Mouse (Mus musculus): ENCODE data around the gene 4931422A03Rik. TPM values are rescaled to one million over a fixed set of nuclear protein-coding genes. Genes with fewer than 3 reads are reported as not detected.

4931422A03Rik gene
- polyA plus RNA-seq, 1 experiment from 2014 or later = 3.7 TPM

DNA sequence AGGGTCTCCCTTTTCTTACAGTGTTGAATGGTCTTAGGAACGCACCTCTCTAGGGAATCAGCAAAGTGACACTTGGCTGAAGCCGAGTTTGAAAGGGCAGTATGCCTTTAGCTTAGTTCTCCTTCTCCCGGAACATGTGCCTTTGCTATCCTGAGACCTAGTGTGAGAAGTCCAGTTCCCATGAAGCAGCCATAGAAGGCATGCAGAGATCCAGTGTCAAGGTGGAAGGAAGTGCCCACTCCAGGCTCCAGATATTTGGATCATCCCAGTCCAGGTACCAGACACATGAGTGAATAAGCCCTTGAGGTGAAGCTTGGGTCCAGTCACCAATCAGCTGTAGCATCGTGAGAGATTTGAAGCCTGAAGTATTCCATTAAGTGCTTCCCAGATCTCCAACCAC is 30.8 kb upstream of the 4931422A03Rik start:
- no peaks in the 10 kb centered on the region for H3K9me3 ChIP-seq (ENCODE audit: control insufficient read depth, low read depth, low read length)
- ATAC-seq (ENCODE audit: insufficient number of reproducible peaks, insufficient read depth, low FRiP score, low read depth) = no peak
- no peak overlapping the region for H3K4me3 ChIP-seq (ENCODE audit: low read depth, low read length)
- WGBS = 89% methylated on average over 4 of the region's 4 CpGs
- no peak overlapping the region for H3K4me2 ChIP-seq (replicated peaks; ENCODE audit: low read depth, low read length)
- no peaks in the 10 kb centered on the region for H3K4me1 ChIP-seq (ENCODE audit: control insufficient read depth, insufficient read depth, low read length)
- no peaks in the 10 kb centered on the region for H3K27me3 ChIP-seq (ENCODE audit: control insufficient read depth, insufficient read depth, low read length)
- H3K9ac ChIP-seq (replicated peaks; ENCODE audit: low read depth, low read length) = no peak overlapping the region
- no peak overlapping the region for H3K27ac ChIP-seq (ENCODE audit: low read length)
- peaks cover 16% of the 10 kb centered on the region for H3K36me3 ChIP-seq (ENCODE audit: control insufficient read depth, insufficient read depth, low read length)

DNA sequence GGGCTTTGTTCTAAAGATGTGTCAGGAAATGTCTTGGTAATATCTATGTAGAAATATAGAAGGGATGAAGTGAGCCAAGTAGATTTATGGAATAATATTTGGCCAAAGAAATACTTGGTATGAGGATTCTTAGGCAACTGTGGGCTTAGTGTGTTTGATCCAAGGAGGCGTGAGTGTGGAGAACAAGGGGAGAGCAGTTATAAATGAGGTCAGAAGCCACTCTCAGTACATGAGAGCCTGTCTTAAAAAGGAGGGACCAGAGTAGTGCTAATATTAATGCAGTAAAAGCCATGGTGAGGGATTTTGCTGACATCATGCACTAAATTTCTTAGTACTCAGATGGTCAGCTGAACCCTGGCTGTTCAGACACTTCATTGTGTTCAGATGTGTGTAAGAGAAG is 30.2 kb upstream of the 4931422A03Rik start:
- ATAC-seq (ENCODE audit: insufficient number of reproducible peaks, insufficient read depth, low FRiP score, low read depth) = no peak
- no peak overlapping the region for H3K4me3 ChIP-seq (ENCODE audit: low read depth, low read length)
- H3K27ac ChIP-seq (ENCODE audit: low read length) = no peak overlapping the region
- H3K36me3 ChIP-seq (ENCODE audit: control insufficient read depth, insufficient read depth, low read length) = peaks cover 20% of the 10 kb centered on the region
- H3K27me3 ChIP-seq (ENCODE audit: control insufficient read depth, insufficient read depth, low read length) = no peaks in the 10 kb centered on the region
- no peak overlapping the region for H3K4me2 ChIP-seq (replicated peaks; ENCODE audit: low read depth, low read length)
- H3K9me3 ChIP-seq (ENCODE audit: control insufficient read depth, low read depth, low read length) = no peaks in the 10 kb centered on the region
- H3K4me1 ChIP-seq (ENCODE audit: control insufficient read depth, insufficient read depth, low read length) = no peaks in the 10 kb centered on the region
- 81% methylated on average over 1 of the region's 1 CpGs for WGBS
- H3K9ac ChIP-seq (replicated peaks; ENCODE audit: low read depth, low read length) = no peak overlapping the region

DNA sequence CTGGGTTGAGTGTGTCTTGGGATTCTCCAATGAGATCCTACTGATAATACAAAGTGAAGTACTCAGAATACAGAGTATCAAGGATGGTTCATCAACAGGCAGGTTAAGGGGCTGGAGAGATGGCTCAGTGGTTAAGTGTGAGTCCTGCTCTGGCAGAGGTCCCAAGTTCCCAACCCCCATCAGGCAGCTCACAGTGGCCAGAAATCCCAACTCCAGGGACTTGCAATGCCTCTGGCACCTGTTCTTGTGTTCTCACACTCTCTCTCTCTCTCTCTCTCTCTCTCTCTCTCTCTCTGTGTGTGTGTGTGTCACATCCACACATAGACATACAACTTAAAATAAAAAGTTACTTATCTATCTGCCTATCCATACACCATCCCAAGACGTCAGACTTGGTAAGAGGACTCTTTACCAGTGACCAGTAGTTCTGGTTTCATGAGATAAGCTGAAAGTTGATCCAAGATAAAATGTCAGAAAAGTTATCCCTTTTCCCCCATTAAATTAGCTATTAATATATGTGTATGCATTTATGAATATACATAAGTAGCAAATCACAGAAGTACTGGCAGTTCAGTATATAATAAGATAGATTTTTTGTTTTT is 16.4 kb upstream of the 4931422A03Rik start:
- Histone ChIP-seq H3K4me1 (ENCODE audit: control insufficient read depth, insufficient read depth, low read length) (no peaks in the 10 kb centered on the region), H3K36me3 (ENCODE audit: control insufficient read depth, insufficient read depth, low read length) (peaks cover 8% of the 10 kb centered on the region), H3K4me2 (replicated peaks; ENCODE audit: low read depth, low read length) (no peak overlapping the region), H3K4me3 (ENCODE audit: low read depth, low read length) (no peak overlapping the region), H3K9ac (replicated peaks; ENCODE audit: low read depth, low read length) (no peak overlapping the region), H3K27ac (ENCODE audit: low read length) (no peak overlapping the region), H3K9me3 (ENCODE audit: control insufficient read depth, low read depth, low read length) (no peaks in the 10 kb centered on the region), H3K27me3 (ENCODE audit: control insufficient read depth, insufficient read depth, low read length) (no peaks in the 10 kb centered on the region)
- 70% methylated on average over 1 of the region's 1 CpGs for WGBS
- ATAC-seq (ENCODE audit: insufficient number of reproducible peaks, insufficient read depth, low FRiP score, low read depth) = no peak

DNA sequence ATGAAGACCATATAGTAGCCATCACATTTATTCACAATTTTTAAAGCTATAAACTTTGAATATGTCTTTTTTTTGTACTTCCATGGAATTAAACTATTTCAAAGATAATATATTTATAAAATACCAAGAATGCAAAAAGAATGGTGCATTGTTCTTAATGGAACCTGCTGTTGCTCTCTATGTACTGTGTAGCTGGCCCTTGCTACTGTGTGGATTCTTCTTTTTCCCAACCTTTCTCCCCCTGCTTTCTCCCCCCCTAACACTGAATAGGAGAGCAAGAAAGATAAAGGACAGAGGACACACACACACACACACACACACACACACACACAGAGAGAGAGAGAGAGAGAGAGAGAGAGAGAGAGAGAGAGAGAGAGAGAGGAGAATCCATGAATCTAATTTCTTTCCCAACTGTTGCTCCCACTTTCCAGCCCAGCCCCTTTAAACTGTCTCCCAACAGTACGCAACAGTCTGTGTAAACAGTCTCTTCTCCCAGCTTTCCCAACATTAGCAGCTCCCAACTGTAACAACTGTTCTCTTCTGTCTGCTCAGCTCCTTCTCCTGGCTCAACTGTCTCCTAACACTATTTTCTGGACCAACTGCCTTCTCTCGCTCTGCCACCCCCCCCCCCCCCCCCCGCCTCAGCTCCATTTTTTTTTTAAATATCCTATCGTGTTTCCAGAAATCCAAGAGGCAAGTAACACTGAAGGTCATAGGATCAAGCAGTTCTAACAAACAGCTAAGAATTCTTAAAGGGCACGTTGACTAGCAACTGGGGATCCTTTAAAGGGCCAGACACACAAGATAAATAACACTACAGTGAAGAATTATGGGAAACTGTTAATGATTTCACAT is 15.7 kb upstream of the 4931422A03Rik start:
- no peak for ATAC-seq (ENCODE audit: insufficient number of reproducible peaks, insufficient read depth, low FRiP score, low read depth)
- no peak overlapping the region for H3K4me2 ChIP-seq (replicated peaks; ENCODE audit: low read depth, low read length)
- H3K4me1 ChIP-seq (ENCODE audit: control insufficient read depth, insufficient read depth, low read length) = no peaks in the 10 kb centered on the region
- peaks cover 8% of the 10 kb centered on the region for H3K36me3 ChIP-seq (ENCODE audit: control insufficient read depth, insufficient read depth, low read length)
- H3K9ac ChIP-seq (replicated peaks; ENCODE audit: low read depth, low read length) = no peak overlapping the region
- no peaks in the 10 kb centered on the region for H3K27me3 ChIP-seq (ENCODE audit: control insufficient read depth, insufficient read depth, low read length)
- no peaks in the 10 kb centered on the region for H3K9me3 ChIP-seq (ENCODE audit: control insufficient read depth, low read depth, low read length)
- no peak overlapping the region for H3K27ac ChIP-seq (ENCODE audit: low read length)
- WGBS = 23% methylated on average over 5 of the region's 5 CpGs
- H3K4me3 ChIP-seq (ENCODE audit: low read depth, low read length) = no peak overlapping the region

DNA sequence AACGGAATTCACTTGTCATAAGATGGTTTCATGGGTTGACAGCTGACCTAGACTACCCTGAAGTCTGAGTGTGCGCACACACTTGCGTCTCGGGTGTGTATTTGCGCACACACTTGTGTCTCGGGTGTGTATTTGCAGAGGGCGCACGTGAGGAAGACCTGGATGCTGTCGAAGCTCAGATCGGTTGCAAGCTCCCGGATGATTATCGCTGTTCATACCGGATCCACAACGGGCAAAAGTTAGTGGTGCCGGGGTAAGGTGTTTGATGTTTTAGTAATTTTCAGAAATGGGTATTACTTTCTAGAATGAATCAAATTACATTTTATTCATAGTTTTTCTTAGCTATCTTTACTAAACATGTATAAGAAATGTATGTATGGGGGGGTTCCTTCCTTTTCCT is 14.6 kb upstream of the 4931422A03Rik start:
- H3K9ac ChIP-seq (replicated peaks; ENCODE audit: low read depth, low read length) = no peak overlapping the region
- H3K36me3 ChIP-seq (ENCODE audit: control insufficient read depth, insufficient read depth, low read length) = peaks cover 10% of the 10 kb centered on the region
- H3K9me3 ChIP-seq (ENCODE audit: control insufficient read depth, low read depth, low read length) = no peaks in the 10 kb centered on the region
- no peak overlapping the region for H3K4me2 ChIP-seq (replicated peaks; ENCODE audit: low read depth, low read length)
- no peak overlapping the region for H3K27ac ChIP-seq (ENCODE audit: low read length)
- ATAC-seq (ENCODE audit: insufficient number of reproducible peaks, insufficient read depth, low FRiP score, low read depth) = no peak
- 91% methylated on average over 15 of the region's 15 CpGs for WGBS
- H3K4me1 ChIP-seq (ENCODE audit: control insufficient read depth, insufficient read depth, low read length) = no peaks in the 10 kb centered on the region
- H3K27me3 ChIP-seq (ENCODE audit: control insufficient read depth, insufficient read depth, low read length) = no peaks in the 10 kb centered on the region
- no peak overlapping the region for H3K4me3 ChIP-seq (ENCODE audit: low read depth, low read length)

DNA sequence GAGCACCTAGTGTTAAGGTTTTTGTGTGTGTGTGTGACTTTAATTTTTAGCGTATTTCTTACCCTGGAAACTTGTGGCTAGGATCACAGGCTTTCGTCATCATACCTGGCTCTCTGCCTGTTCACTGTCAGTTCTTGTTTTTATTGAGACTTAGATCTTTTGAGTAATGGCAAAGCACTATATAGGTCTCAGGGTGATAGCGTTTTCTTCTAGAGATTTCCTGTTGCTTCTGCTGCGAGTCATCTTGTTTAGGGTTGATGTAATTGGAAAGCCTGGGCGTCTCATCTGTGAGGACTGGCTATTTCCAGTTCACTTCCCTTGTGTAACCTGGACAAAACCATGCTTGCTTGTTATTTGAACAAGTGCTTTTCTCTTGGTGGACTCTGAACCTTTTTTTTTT is 13.5 kb upstream of the 4931422A03Rik start:
- H3K36me3 ChIP-seq (ENCODE audit: control insufficient read depth, insufficient read depth, low read length) = peaks cover 18% of the 10 kb centered on the region
- no peak overlapping the region for H3K9ac ChIP-seq (replicated peaks; ENCODE audit: low read depth, low read length)
- H3K27me3 ChIP-seq (ENCODE audit: control insufficient read depth, insufficient read depth, low read length) = no peaks in the 10 kb centered on the region
- no peak overlapping the region for H3K4me2 ChIP-seq (replicated peaks; ENCODE audit: low read depth, low read length)
- H3K4me1 ChIP-seq (ENCODE audit: control insufficient read depth, insufficient read depth, low read length) = no peaks in the 10 kb centered on the region
- no peak for ATAC-seq (ENCODE audit: insufficient number of reproducible peaks, insufficient read depth, low FRiP score, low read depth)
- H3K9me3 ChIP-seq (ENCODE audit: control insufficient read depth, low read depth, low read length) = no peaks in the 10 kb centered on the region
- 54% methylated on average over 5 of the region's 5 CpGs for WGBS
- H3K27ac ChIP-seq (ENCODE audit: low read length) = no peak overlapping the region
- no peak overlapping the region for H3K4me3 ChIP-seq (ENCODE audit: low read depth, low read length)

DNA sequence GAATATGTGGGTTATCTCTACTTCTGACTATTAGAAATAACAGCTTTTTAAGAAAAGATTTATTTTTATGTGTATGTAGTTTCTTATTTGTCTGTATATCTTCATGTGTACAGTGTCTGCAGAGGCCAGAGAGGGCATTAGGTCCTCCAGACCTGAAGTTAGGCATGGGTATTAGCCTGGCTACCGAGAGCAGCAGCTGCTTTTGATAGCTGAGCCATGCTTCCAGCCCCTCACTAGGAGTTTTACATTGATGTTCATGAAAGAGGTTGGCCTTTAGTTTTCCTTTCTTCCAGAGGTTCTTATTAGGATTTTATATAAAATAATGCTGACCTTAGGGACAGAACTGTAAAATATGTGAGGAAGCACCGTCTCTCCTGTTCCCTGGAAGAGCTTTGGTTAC is 10.1 kb upstream of the 4931422A03Rik start:
- no peak overlapping the region for H3K9ac ChIP-seq (replicated peaks; ENCODE audit: low read depth, low read length)
- no peaks in the 10 kb centered on the region for H3K27me3 ChIP-seq (ENCODE audit: control insufficient read depth, insufficient read depth, low read length)
- no peak overlapping the region for H3K4me2 ChIP-seq (replicated peaks; ENCODE audit: low read depth, low read length)
- no peak overlapping the region for H3K27ac ChIP-seq (ENCODE audit: low read length)
- H3K4me3 ChIP-seq (ENCODE audit: low read depth, low read length) = no peak overlapping the region
- 72% methylated on average over 2 of the region's 2 CpGs for WGBS
- ATAC-seq (ENCODE audit: insufficient number of reproducible peaks, insufficient read depth, low FRiP score, low read depth) = no peak
- H3K9me3 ChIP-seq (ENCODE audit: control insufficient read depth, low read depth, low read length) = no peaks in the 10 kb centered on the region
- H3K4me1 ChIP-seq (ENCODE audit: control insufficient read depth, insufficient read depth, low read length) = no peaks in the 10 kb centered on the region
- H3K36me3 ChIP-seq (ENCODE audit: control insufficient read depth, insufficient read depth, low read length) = peaks cover 16% of the 10 kb centered on the region

DNA sequence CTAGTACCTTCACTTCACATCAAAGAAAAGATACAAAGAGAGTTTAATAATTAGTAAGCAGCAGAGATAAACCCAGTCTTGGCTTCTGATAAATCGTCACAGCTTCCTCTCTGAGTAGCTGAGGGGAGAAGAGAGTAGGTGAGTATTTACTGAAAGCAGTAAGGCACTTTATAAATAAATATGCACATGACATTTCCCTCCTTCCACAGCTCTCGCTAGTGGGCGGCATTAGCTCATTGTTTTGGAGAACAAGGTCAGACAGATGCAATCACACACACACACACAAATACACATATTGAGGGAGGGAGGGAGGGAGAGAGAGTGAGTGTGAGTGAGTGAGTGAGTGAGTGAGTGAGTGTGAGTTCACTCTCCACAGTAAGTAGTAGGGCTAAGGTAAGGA is 8.2 kb upstream of the 4931422A03Rik start:
- Histone ChIP-seq H3K4me3 (ENCODE audit: low read depth, low read length) (no peak overlapping the region), H3K27me3 (ENCODE audit: control insufficient read depth, insufficient read depth, low read length) (no peaks in the 10 kb centered on the region), H3K27ac (ENCODE audit: low read length) (no peak overlapping the region), H3K4me1 (ENCODE audit: control insufficient read depth, insufficient read depth, low read length) (no peaks in the 10 kb centered on the region), H3K4me2 (replicated peaks; ENCODE audit: low read depth, low read length) (no peak overlapping the region), H3K9me3 (ENCODE audit: control insufficient read depth, low read depth, low read length) (no peaks in the 10 kb centered on the region), H3K9ac (replicated peaks; ENCODE audit: low read depth, low read length) (no peak overlapping the region), H3K36me3 (ENCODE audit: control insufficient read depth, insufficient read depth, low read length) (peaks cover 16% of the 10 kb centered on the region)
- WGBS = 60% methylated on average over 3 of the region's 3 CpGs
- no peak for ATAC-seq (ENCODE audit: insufficient number of reproducible peaks, insufficient read depth, low FRiP score, low read depth)
